Mouse (Mus musculus) cerebellum, postnatal 25 days (tissue): ENCODE data around the gene Arpc1a.
"Not testable (repeated sequence)": the region's sequence is repeated elsewhere in the genome, so short reads cannot be mapped to it uniquely, and the experiment has no call there.

Source experiments
- DNase-seq, 2 experiments: peaks; one replicate each; pipeline ENCODE4 v3.0.0; 2021; ENCODE audit warnings: mixed read lengths in 2 of 2

Arpc1a gene

GRCm38 (mm10) chr5:145083632-145084451 lies at the start of gene Arpc1a, which contains the start of gene Kpna7:
Arpc1a (plus strand) TSS chr5:145083830.
Kpna7 (minus strand) TSS chr5:145084030.
- DNase-seq: peak; percentile 95 to 98

GRCm38 (mm10) chr5:145041628-145042027 lies 42.0 kb upstream of the Arpc1a start:
- peak in 1 of 2 experiments; percentile 4 for DNase-seq

- DNase-seq: not testable (repeated sequence)
These were observed 40.9 kb upstream of the Arpc1a start, which contains the start of gene 1700018F24Rik for GRCm38 (mm10) chr5:145042690-145043089. 1700018F24Rik (plus strand) TSS chr5:145042990.

- not testable (repeated sequence) for DNase-seq
These were observed 29.4 kb upstream of the Arpc1a start for GRCm38 (mm10) chr5:145054187-145054586.

- DNase-seq: no peak
These were observed 25.7 kb upstream of the Arpc1a start for GRCm38 (mm10) chr5:145057907-145058306.

GRCm38 (mm10) chr5:145058722-145059121 lies 24.9 kb upstream of the Arpc1a start:
- DNase-seq: no peak

GRCm38 (mm10) chr5:145059524-145059923 lies 24.1 kb upstream of the Arpc1a start:
- no peak for DNase-seq

GRCm38 (mm10) chr5:145064765-145065340 lies 18.8 kb upstream of the Arpc1a start:
- DNase-seq: no peak

- no peak for DNase-seq
These were observed 14.8 kb upstream of the Arpc1a start for GRCm38 (mm10) chr5:145068863-145069262.

GRCm38 (mm10) chr5:145069707-145070106 lies 13.9 kb upstream of the Arpc1a start:
- DNase-seq: peak; percentile 67 to 84

GRCm38 (mm10) chr5:145071342-145071741 lies 12.3 kb upstream of the Arpc1a start:
- no peak for DNase-seq

GRCm38 (mm10) chr5:145075081-145075480 lies 8.5 kb upstream of the Arpc1a start:
- no peak for DNase-seq

GRCm38 (mm10) chr5:145081866-145082613 lies 1.6 kb upstream of the Arpc1a start:
- no peak for DNase-seq

GRCm38 (mm10) chr5:145083201-145083600 lies 429 bp upstream of the Arpc1a start:
- DNase-seq: not testable (repeated sequence)

- DNase-seq: no peak
These were observed 1.2 kb downstream of the Arpc1a start for GRCm38 (mm10) chr5:145084822-145085221.

- no peak for DNase-seq
These were observed 4.6 kb downstream of the Arpc1a start for GRCm38 (mm10) chr5:145088186-145088585.

GRCm38 (mm10) chr5:145089878-145090277 lies 6.2 kb downstream of the Arpc1a start:
- no peak for DNase-seq

GRCm38 (mm10) chr5:145096195-145096594 lies 12.6 kb downstream of the Arpc1a start:
- no peak for DNase-seq

- no peak for DNase-seq
These were observed 14.8 kb downstream of the Arpc1a start for GRCm38 (mm10) chr5:145098340-145098821.

GRCm38 (mm10) chr5:145100960-145101359 lies 17.3 kb downstream of the Arpc1a start:
- DNase-seq: no peak

- DNase-seq: not testable (repeated sequence)
These were observed 17.8 kb downstream of the Arpc1a start for GRCm38 (mm10) chr5:145101451-145101850.

GRCm38 (mm10) chr5:145102706-145103105 lies 19.1 kb downstream of the Arpc1a start:
- no peak for DNase-seq

GRCm38 (mm10) chr5:145104328-145104727 lies 20.7 kb downstream of the Arpc1a start:
- no peak for DNase-seq
